Mouse (Mus musculus) cerebellum, adult 2 months (tissue): Measurements from ENCODE around the gene Rftn2.

Experiments used
- CTCF ChIP-seq: fragments of 200-500 bp; IDR thresholded peaks from 2 replicates; pipeline ENCODE4 v1.5.1; 2011; ENCODE audit warnings: low read depth, mild to moderate bottlenecking, control low read depth, low read length, moderate library complexity, borderline replicate concordance; ENCODE audit not compliant: insufficient read depth
- POLR2A ChIP-seq: fragments of 200-500 bp; IDR thresholded peaks from 2 replicates; pipeline ENCODE4 v1.6.1; 2011; ENCODE audit warnings: low read length, control low read depth, borderline replicate concordance; ENCODE audit not compliant: insufficient read depth

- no peak for TF ChIP-seq CTCF
- no peak for TF ChIP-seq POLR2A
Measured at GRCm38 (mm10) chr1:55131424-55132014, 95.1 kb downstream of the Rftn2 start.
